Mouse (Mus musculus) thymus, adult 2 months (tissue): Measurements from ENCODE around the gene Robo1. TPM values are rescaled to one million over a fixed set of nuclear protein-coding genes. Genes with fewer than 3 reads are reported as not detected.

Experiments used
- DNase-seq: peaks from one replicate; pipeline ENCODE4 v3.0.0; 2021
- H3K27ac ChIP-seq: fragments of 200-500 bp; 2 replicates; pipeline ENCODE4 v1.5.1; 2012; ENCODE audit warnings: low read length, control low read depth; ENCODE audit not compliant: control insufficient read depth, insufficient read depth
- H3K27me3 ChIP-seq: fragments of 200-500 bp; 2 replicates; pipeline ENCODE4 v1.6.1; 2012; ENCODE audit warnings: mild to moderate bottlenecking, low read length, moderate library complexity, mixed read lengths; ENCODE audit not compliant: control insufficient read depth, insufficient read depth
- H3K36me3 ChIP-seq: fragments of 200-500 bp; 2 replicates; pipeline ENCODE4 v1.6.1; 2012; ENCODE audit warnings: mild to moderate bottlenecking, low read length, moderate library complexity; ENCODE audit not compliant: control insufficient read depth, insufficient read depth
- H3K4me1 ChIP-seq: fragments of 200-500 bp; replicated peaks from 2 replicates; pipeline ENCODE4 v1.6.1; 2012; ENCODE audit warnings: low read length; ENCODE audit not compliant: control insufficient read depth, insufficient read depth
- H3K4me3 ChIP-seq: fragments of 200-500 bp; 2 replicates; pipeline ENCODE4 v1.5.1; 2012; ENCODE audit warnings: mild to moderate bottlenecking, low read length, control low read depth, moderate library complexity; ENCODE audit not compliant: control insufficient read depth, insufficient read depth
- CTCF ChIP-seq: fragments of 200-500 bp; IDR thresholded peaks from 2 replicates; pipeline ENCODE4 v1.5.1; 2012; ENCODE audit warnings: mild to moderate bottlenecking, control low read depth, low read length, moderate library complexity, borderline replicate concordance; ENCODE audit not compliant: control insufficient read depth, poor library complexity, insufficient read depth; ENCODE audit errors: extremely low read depth
- POLR2A ChIP-seq: fragments of 200-500 bp; IDR thresholded peaks from 2 replicates; pipeline ENCODE4 v1.6.1; 2012; ENCODE audit warnings: mild to moderate bottlenecking, low read length, control low read depth, moderate library complexity; ENCODE audit not compliant: control insufficient read depth, poor library complexity, insufficient read depth; ENCODE audit errors: extremely low read depth
- WGBS: fragments of 180-500 bp; shearing (Covaris S2); methylation state at CpG from one replicate; pipeline ENCODE4 v1.1.7; 2018; 5-methylcytosine and 5-hydroxymethylcytosine counted together
- polyA plus RNA-seq: library from polyadenylated mRNA; depleted of rRNA; stranded (reverse); fragments of >200 nt; gene quantifications from 2 replicates; pipeline ENCODE4 v1.2.3, GENCODE M21; 2012

Gene Robo1
- polyA plus RNA-seq, 1 experiment = 5.8 TPM

- 85% methylated on average over 4 of the region's 4 CpGs for WGBS
Observed at GRCm38 (mm10) chr16:72737154-72737553, 429.0 kb downstream of the Robo1 start.

GRCm38 (mm10) chr16:72740218-72740617, 432.1 kb downstream of the Robo1 start:
- no peak overlapping the region for H3K4me3 ChIP-seq
- H3K27me3 ChIP-seq = no peaks in the 10 kb centered on the region
- WGBS = 91% methylated on average over 7 of the region's 7 CpGs
- H3K36me3 ChIP-seq = no peaks in the 10 kb centered on the region
- TF ChIP-seq CTCF (no peak), POLR2A (no peak)
- H3K27ac ChIP-seq = no peak overlapping the region
- DNase-seq = no peak
- no peaks in the 10 kb centered on the region for H3K4me1 ChIP-seq

More at GRCm38 (mm10) chr16:72737154-72737553, 429.0 kb downstream of the Robo1 start:
- no peak for DNase-seq
- Histone ChIP-seq H3K36me3 (no peaks in the 10 kb centered on the region), H3K4me3 (no peak overlapping the region), H3K27ac (no peak overlapping the region), H3K27me3 (no peaks in the 10 kb centered on the region), H3K4me1 (no peaks in the 10 kb centered on the region)
- TF ChIP-seq POLR2A (no peak), CTCF (no peak)

GRCm38 (mm10) chr16:72747696-72748095, 439.6 kb downstream of the Robo1 start:
- H3K27me3 ChIP-seq = no peaks in the 10 kb centered on the region
- H3K4me3 ChIP-seq = no peak overlapping the region
- DNase-seq = no peak
- WGBS = 94% methylated on average over 5 of the region's 5 CpGs
- H3K36me3 ChIP-seq = no peaks in the 10 kb centered on the region
- TF ChIP-seq CTCF = no peak
- H3K4me1 ChIP-seq = no peaks in the 10 kb centered on the region
- no peak overlapping the region for H3K27ac ChIP-seq

- Histone ChIP-seq H3K27ac (no peak overlapping the region), H3K27me3 (no peaks in the 10 kb centered on the region), H3K4me3 (no peak overlapping the region), H3K4me1 (no peaks in the 10 kb centered on the region), H3K36me3 (no peaks in the 10 kb centered on the region)
- 93% methylated on average over 9 of the region's 9 CpGs for WGBS
- TF ChIP-seq CTCF (no peak), POLR2A (no peak)
- DNase-seq = no peak
Observed at GRCm38 (mm10) chr16:72765128-72765913, 457.2 kb downstream of the Robo1 start.

GRCm38 (mm10) chr16:72769214-72769834, 461.2 kb downstream of the Robo1 start:
- H3K36me3 ChIP-seq = no peaks in the 10 kb centered on the region
- H3K4me3 ChIP-seq = no peak overlapping the region
- no peak for DNase-seq
- H3K27me3 ChIP-seq = no peaks in the 10 kb centered on the region
- no peak overlapping the region for H3K27ac ChIP-seq
- 96% methylated on average over 8 of the region's 8 CpGs for WGBS
- TF ChIP-seq CTCF (no peak), POLR2A (no peak)
- H3K4me1 ChIP-seq = no peaks in the 10 kb centered on the region

GRCm38 (mm10) chr16:72772348-72772747, 464.2 kb downstream of the Robo1 start:
- no peak for DNase-seq
- H3K27me3 ChIP-seq = no peaks in the 10 kb centered on the region
- no peak overlapping the region for H3K27ac ChIP-seq
- 90% methylated on average over 5 of the region's 5 CpGs for WGBS
- H3K4me1 ChIP-seq = no peaks in the 10 kb centered on the region
- H3K4me3 ChIP-seq = no peak overlapping the region
- TF ChIP-seq CTCF (no peak), POLR2A (no peak)
- H3K36me3 ChIP-seq = no peaks in the 10 kb centered on the region
